Mouse (Mus musculus) liver, postnatal 0 days (tissue): ENCODE measurements at regions not wholly inside any gene's neighbourhood (a gene's known extent, or its start where the extent isn't known, plus 50 kb on each side); places are given as distances from the start of the nearest gene placed in this dataset.

ENCODE experiments used
- CTCF ChIP-seq: sonication (generic); IDR thresholded peaks from 2 replicates; pipeline ENCODE4 v1.5.1; 2016; ENCODE audit warnings: antibody characterized with exemption, low read depth
- EP300 ChIP-seq: IDR thresholded peaks from 2 replicates; pipeline ENCODE4 v1.6.1; 2016; ENCODE audit warnings: antibody characterized with exemption, low read depth, mild to moderate bottlenecking

DNA sequence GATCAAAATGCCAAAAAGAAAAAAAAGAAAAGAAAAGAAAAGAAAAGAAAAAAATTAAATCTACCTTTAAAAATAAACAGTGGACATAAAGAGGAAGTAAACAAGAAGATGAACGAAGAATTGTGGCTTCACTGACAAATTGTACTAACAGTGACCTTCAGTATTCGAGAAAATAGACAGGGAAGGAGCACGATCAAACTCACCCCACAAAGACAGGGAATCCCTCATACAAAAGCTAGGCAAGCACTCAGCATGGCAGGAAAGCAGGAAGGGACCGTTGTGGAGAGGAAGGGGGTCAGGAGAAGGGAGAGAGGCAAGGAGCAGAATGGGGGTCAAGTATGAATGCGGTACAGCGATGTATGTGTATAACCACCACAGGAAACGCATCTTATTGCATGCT, 74.6 kb upstream of the Cnot2 start:
- TF ChIP-seq CTCF (no peak), EP300 (no peak)
